Mouse (Mus musculus) forelimb bud, embryonic 11.5 days (tissue): ENCODE data around the gene Gm16429.
"Not testable (repeated sequence)": the region's sequence is repeated elsewhere in the genome, so short reads cannot be mapped to it uniquely, and the experiment has no call there.

ENCODE experiments used
- DNase-seq: peaks from one replicate; pipeline ENCODE4 v3.0.0-alpha.2; 2012; ENCODE audit warnings: low read depth, low spot score

The Gm16429 gene

GRCm38 (mm10) chr5:93928952-93929351, at the start of gene Gm16429:
Gene Gm16429 (minus strand): TSS chr5:93929052.
- DNase-seq, result not testable (repeated sequence)
